Mouse (Mus musculus): ENCODE data around the gene Csnk1e.
A peak's percentile ranks its signal among the peaks of the same experiment; 100 is the strongest.

Csnk1e gene

GRCm38 (mm10) chr15:79392527-79392926, 62.8 kb downstream of the Csnk1e start:
- DNase-seq: no peak

GRCm38 (mm10) chr15:79391447-79392093, 63.8 kb downstream of the Csnk1e start:
- DNase-seq: peak; percentile 81

GRCm38 (mm10) chr15:79390434-79390833, 64.9 kb downstream of the Csnk1e start:
- DNase-seq: peak; percentile 74

GRCm38 (mm10) chr15:79388171-79388570, 67.2 kb downstream of the Csnk1e start:
- DNase-seq: peak; percentile 19

GRCm38 (mm10) chr15:79387611-79388010, 67.8 kb downstream of the Csnk1e start:
- DNase-seq: no peak

- no peak for DNase-seq
Measured at GRCm38 (mm10) chr15:79387081-79387480, 68.3 kb downstream of the Csnk1e start.

GRCm38 (mm10) chr15:79381644-79382043, 73.7 kb downstream of the Csnk1e start:
- DNase-seq: no peak

- DNase-seq: peak; percentile 61
Measured at GRCm38 (mm10) chr15:79380468-79381444, 74.6 kb downstream of the Csnk1e start.

GRCm38 (mm10) chr15:79379658-79380057, 75.7 kb downstream of the Csnk1e start:
- no peak for DNase-seq

- no peak for DNase-seq
Measured at GRCm38 (mm10) chr15:79378608-79379007, 76.8 kb downstream of the Csnk1e start.

GRCm38 (mm10) chr15:79377681-79378080, 77.7 kb downstream of the Csnk1e start:
- DNase-seq: peak; percentile 68

GRCm38 (mm10) chr15:79374760-79375159, 80.6 kb downstream of the Csnk1e start:
- DNase-seq: no peak

- no peak for DNase-seq
Measured at GRCm38 (mm10) chr15:79370281-79370843, 85.0 kb downstream of the Csnk1e start.

GRCm38 (mm10) chr15:79369452-79370280, 85.7 kb downstream of the Csnk1e start:
- DNase-seq: no peak

GRCm38 (mm10) chr15:79368861-79369440, 86.4 kb downstream of the Csnk1e start:
- no peak for DNase-seq

GRCm38 (mm10) chr15:79368313-79368811, 87.0 kb downstream of the Csnk1e start:
- DNase-seq: peak; percentile 51

Data from kidney, adult 11 months (tissue).